Mouse (Mus musculus) hindbrain, embryonic 12.5 days (tissue): ENCODE measurements around the gene Slc52a3. TPM values are rescaled to one million over a fixed set of nuclear protein-coding genes. Genes with fewer than 3 reads are reported as not detected.

ENCODE experiments used
- ATAC-seq: fragments of 200-750 bp; cut with Nextera tagmentation; 2 replicates; pipeline ENCODE4 v1.8.0; 2017; ENCODE audit warnings: moderate TSS enrichment; ENCODE audit not compliant: low FRiP score
- H3K27ac ChIP-seq: fragments of 300-500 bp; sonication (generic); 2 replicates; pipeline ENCODE4 v1.5.1; 2016; ENCODE audit warnings: mild to moderate bottlenecking
- H3K27me3 ChIP-seq: fragments of 300-500 bp; sonication (generic); 2 replicates; pipeline ENCODE4 v1.6.1; 2016; ENCODE audit warnings: mild to moderate bottlenecking
- H3K36me3 ChIP-seq: fragments of 300-500 bp; sonication (generic); 2 replicates; pipeline ENCODE4 v1.6.1; 2016; ENCODE audit warnings: mild to moderate bottlenecking
- H3K4me1 ChIP-seq: fragments of 300-500 bp; sonication (generic); 2 replicates; pipeline ENCODE4 v1.6.1; 2016
- H3K4me2 ChIP-seq: fragments of 300-500 bp; sonication (generic); replicated peaks from 2 replicates; pipeline ENCODE4 v1.6.1; 2016; ENCODE audit warnings: mild to moderate bottlenecking
- H3K4me3 ChIP-seq: fragments of 300-500 bp; sonication (generic); 2 replicates; pipeline ENCODE4 v1.5.1; 2016; ENCODE audit warnings: mild to moderate bottlenecking
- H3K9ac ChIP-seq: fragments of 300-500 bp; sonication (generic); 2 replicates; pipeline ENCODE4 v1.6.1; 2016; ENCODE audit warnings: mild to moderate bottlenecking, moderate library complexity
- H3K9me3 ChIP-seq: fragments of 300-500 bp; sonication (generic); replicated peaks from 2 replicates; pipeline ENCODE4 v1.6.1; 2016; ENCODE audit warnings: mild to moderate bottlenecking
- WGBS: fragments of 180-500 bp; shearing (Covaris S2); methylation state at CpG from one replicate; pipeline ENCODE4 v1.1.7; 2016; 5-methylcytosine and 5-hydroxymethylcytosine counted together
- polyA plus RNA-seq: library from polyadenylated mRNA; unstranded; fragments of >200 nt; fragmentation: Nextera tagmentation; extraction: Ambion mirVana; gene quantifications from 2 replicates; pipeline ENCODE4 v1.2.1, GENCODE M21; 2016

The Slc52a3 gene
- polyA plus RNA-seq, 1 experiment from 2014 or later, result 1.5 TPM

- H3K36me3 ChIP-seq, result no peaks in the 10 kb centered on the region
- no peaks in the 10 kb centered on the region for H3K9me3 ChIP-seq
- no peak overlapping the region for H3K4me3 ChIP-seq
- no peak for ATAC-seq
- no peak overlapping the region for H3K27ac ChIP-seq
- 91% methylated on average over 15 of the region's 15 CpGs for WGBS
- H3K9ac ChIP-seq, result no peak overlapping the region
- H3K27me3 ChIP-seq, result no peaks in the 10 kb centered on the region
- H3K4me2 ChIP-seq, result no peak overlapping the region
- no peaks in the 10 kb centered on the region for H3K4me1 ChIP-seq
Observed at GRCm38 (mm10) chr2:152009061-152009779, 12.9 kb downstream of the Slc52a3 start.

DNA sequence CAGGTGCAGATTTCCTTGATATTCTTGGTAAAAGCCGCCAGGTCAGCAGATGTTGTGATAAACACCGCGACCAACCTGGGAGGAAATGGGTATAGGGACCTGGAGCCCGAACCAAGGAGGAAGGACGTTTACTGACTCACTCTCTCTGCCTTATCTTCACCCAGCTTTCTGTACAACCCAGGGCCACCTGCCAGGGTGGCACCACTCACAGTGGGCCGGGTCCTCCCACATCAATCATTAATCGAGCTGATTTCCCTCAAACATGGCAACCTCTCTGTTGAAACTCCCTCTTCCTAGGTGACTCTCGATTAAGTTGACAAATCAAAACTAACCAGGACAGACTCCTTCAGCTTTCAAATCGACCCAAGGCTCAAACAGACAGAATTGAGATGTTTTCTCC, 13.9 kb downstream of the Slc52a3 start:
- no peak overlapping the region for H3K9ac ChIP-seq
- H3K9me3 ChIP-seq, result no peaks in the 10 kb centered on the region
- no peaks in the 10 kb centered on the region for H3K4me1 ChIP-seq
- H3K27me3 ChIP-seq, result no peaks in the 10 kb centered on the region
- WGBS, result 86% methylated on average over 9 of the region's 9 CpGs
- no peak overlapping the region for H3K4me2 ChIP-seq
- no peak for ATAC-seq
- H3K27ac ChIP-seq, result no peak overlapping the region
- no peak overlapping the region for H3K4me3 ChIP-seq
- no peaks in the 10 kb centered on the region for H3K36me3 ChIP-seq

DNA sequence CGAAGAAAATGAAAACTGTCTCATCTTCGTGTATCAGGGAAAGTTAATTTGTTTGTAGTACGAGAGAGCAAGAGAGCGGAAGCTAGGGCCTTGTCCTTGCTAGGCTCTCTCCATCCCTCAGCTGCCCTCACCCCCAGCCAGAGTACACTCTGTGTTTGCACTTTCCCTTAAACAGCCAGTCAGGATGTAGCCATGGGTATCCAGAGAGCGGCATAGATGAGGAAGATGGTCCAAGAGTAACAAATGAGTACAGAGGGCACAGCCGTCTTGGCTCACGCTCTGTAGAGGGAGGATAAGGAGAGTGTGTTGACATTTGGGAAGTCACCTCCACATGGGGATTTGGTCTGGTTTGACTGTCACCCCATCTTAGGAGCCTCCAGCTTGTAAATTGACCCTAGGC, 14.3 kb downstream of the Slc52a3 start:
- no peak overlapping the region for H3K4me3 ChIP-seq
- WGBS, result 81% methylated on average over 7 of the region's 7 CpGs

DNA sequence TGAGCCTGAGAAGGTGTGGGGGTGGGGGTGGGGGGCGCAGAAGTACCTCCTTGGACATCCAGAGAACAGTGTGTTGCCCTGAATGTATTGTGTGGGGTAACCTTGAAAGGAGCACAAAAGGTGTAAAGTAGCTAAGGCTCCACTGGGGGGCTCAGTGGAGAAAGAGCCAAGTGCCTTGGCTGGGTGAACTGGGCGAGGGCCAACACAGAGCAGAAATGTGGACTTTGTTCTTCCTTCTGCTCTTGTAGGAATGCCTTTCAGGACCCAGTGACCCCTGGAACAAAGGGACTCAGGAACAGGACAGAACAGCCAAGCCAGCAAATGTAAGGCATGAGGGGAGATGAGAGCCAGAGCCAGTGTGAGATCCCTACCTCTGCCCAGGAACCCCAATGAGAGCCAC, 15.4 kb downstream of the Slc52a3 start:
- H3K9me3 ChIP-seq, result no peaks in the 10 kb centered on the region
- 57% methylated on average over 2 of the region's 2 CpGs for WGBS
- H3K27me3 ChIP-seq, result no peaks in the 10 kb centered on the region
- no peak overlapping the region for H3K9ac ChIP-seq
- H3K36me3 ChIP-seq, result no peaks in the 10 kb centered on the region
- no peaks in the 10 kb centered on the region for H3K4me1 ChIP-seq
- no peak overlapping the region for H3K4me2 ChIP-seq
- H3K4me3 ChIP-seq, result no peak overlapping the region
- 0 out of 2 replicates have a peak overlapping the region, but pooled peaks have one; percentile 4 for H3K27ac ChIP-seq
- ATAC-seq, result peak; percentile 20; the same call in 1 of the 2 replicates

More for the DNA sequence above, 14.3 kb downstream of the Slc52a3 start:
- no peak for ATAC-seq
- no peak overlapping the region for H3K4me2 ChIP-seq
- no peak overlapping the region for H3K9ac ChIP-seq
- no peak overlapping the region for H3K27ac ChIP-seq
- H3K36me3 ChIP-seq, result no peaks in the 10 kb centered on the region
- no peaks in the 10 kb centered on the region for H3K9me3 ChIP-seq
- no peaks in the 10 kb centered on the region for H3K27me3 ChIP-seq
- no peaks in the 10 kb centered on the region for H3K4me1 ChIP-seq

- no peak overlapping the region for H3K9ac ChIP-seq
- no peaks in the 10 kb centered on the region for H3K9me3 ChIP-seq
Observed at GRCm38 (mm10) chr2:152012222-152012621, 15.9 kb downstream of the Slc52a3 start.

GRCm38 (mm10) chr2:152012701-152013100, 16.4 kb downstream of the Slc52a3 start:
- no peak for ATAC-seq
- Histone ChIP-seq H3K27me3 (no peaks in the 10 kb centered on the region), H3K27ac (no peak overlapping the region), H3K9ac (no peak overlapping the region), H3K36me3 (no peaks in the 10 kb centered on the region), H3K9me3 (no peaks in the 10 kb centered on the region), H3K4me3 (no peak overlapping the region), H3K4me2 (no peak overlapping the region), H3K4me1 (no peaks in the 10 kb centered on the region)
- WGBS, result 79% methylated on average over 2 of the region's 2 CpGs

More at GRCm38 (mm10) chr2:152012222-152012621, 15.9 kb downstream of the Slc52a3 start:
- Histone ChIP-seq H3K27me3 (no peaks in the 10 kb centered on the region), H3K4me3 (no peak overlapping the region), H3K36me3 (no peaks in the 10 kb centered on the region), H3K4me2 (no peak overlapping the region), H3K4me1 (no peaks in the 10 kb centered on the region), H3K27ac (no peak overlapping the region)
- 0 out of 2 replicates have a peak, but pooled peaks have one; percentile 24 for ATAC-seq
- WGBS, result 89% methylated on average over 4 of the region's 4 CpGs

GRCm38 (mm10) chr2:152015997-152016396, 19.7 kb downstream of the Slc52a3 start:
- WGBS, result 33% methylated on average over 4 of the region's 4 CpGs
- no peak for ATAC-seq
- Histone ChIP-seq H3K9me3 (no peaks in the 10 kb centered on the region), H3K4me2 (no peak overlapping the region), H3K27ac (no peak overlapping the region), H3K36me3 (no peaks in the 10 kb centered on the region), H3K4me1 (peaks cover 10% of the 10 kb centered on the region), H3K4me3 (no peak overlapping the region), H3K9ac (no peak overlapping the region), H3K27me3 (no peaks in the 10 kb centered on the region)

GRCm38 (mm10) chr2:152016666-152017065, 20.4 kb downstream of the Slc52a3 start:
- H3K4me1 ChIP-seq, result peaks cover 10% of the 10 kb centered on the region
- H3K4me2 ChIP-seq, result no peak overlapping the region
- no peak overlapping the region for H3K27ac ChIP-seq
- H3K9ac ChIP-seq, result no peak overlapping the region
- H3K27me3 ChIP-seq, result no peaks in the 10 kb centered on the region
- H3K9me3 ChIP-seq, result no peaks in the 10 kb centered on the region
- H3K4me3 ChIP-seq, result no peak overlapping the region
- no peak for ATAC-seq
- H3K36me3 ChIP-seq, result no peaks in the 10 kb centered on the region
- WGBS, result 72% methylated on average over 9 of the region's 9 CpGs

DNA sequence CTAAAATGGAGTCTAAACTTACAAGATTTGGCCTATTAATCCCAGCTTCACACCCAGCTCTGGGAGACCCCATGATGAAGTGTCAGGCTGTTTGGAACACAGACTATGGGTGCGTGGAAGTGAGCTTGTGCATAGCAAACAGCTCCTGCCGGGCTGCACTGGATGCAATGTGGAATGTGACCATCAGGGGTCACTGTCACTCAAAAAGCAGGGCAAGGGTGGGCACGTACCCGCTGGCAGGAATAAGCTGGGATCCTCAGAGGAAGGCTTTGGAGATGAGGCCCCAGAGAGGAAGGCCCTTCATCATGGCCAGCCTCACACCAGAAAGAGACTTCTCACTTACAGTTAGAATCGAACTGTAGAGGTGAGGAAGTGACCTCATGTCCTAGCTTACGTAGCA, 23.9 kb downstream of the Slc52a3 start:
- Histone ChIP-seq H3K9me3 (peaks cover 7% of the 10 kb centered on the region; the same call in 1 of the 2 replicates), H3K4me1 (peaks cover 19% of the 10 kb centered on the region), H3K36me3 (no peaks in the 10 kb centered on the region), H3K9ac (no peak overlapping the region), H3K4me3 (no peak overlapping the region), H3K27ac (no peak overlapping the region), H3K4me2 (no peak overlapping the region), H3K27me3 (no peaks in the 10 kb centered on the region)
- ATAC-seq, result peak; percentile 29; the same call in 1 of the 2 replicates
- 27% methylated on average over 6 of the region's 6 CpGs for WGBS

DNA sequence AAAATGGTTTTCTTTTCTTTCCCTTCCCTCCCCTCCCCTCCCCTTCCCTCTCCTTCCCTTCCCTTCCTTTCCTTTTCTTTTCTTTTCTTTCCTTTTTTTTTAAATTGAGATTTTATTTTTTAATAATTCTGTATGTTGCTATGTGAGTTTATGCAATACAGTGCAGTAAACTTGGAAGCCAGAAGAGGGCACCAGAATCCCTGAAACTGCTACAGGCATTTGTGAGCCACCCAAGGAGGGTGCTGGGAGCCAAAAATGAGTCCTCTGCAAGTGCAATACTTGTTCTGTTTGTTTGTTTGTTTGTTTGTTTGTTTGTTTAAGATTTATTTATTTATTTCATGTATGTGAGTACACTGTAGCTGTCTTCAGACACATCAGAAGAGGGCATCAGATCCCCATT, 25.7 kb downstream of the Slc52a3 start:
- no peaks in the 10 kb centered on the region for H3K27me3 ChIP-seq
- no peak for ATAC-seq
- peaks cover 7% of the 10 kb centered on the region; the same call in 1 of the 2 replicates for H3K9me3 ChIP-seq
- H3K27ac ChIP-seq, result no peak overlapping the region
- H3K4me1 ChIP-seq, result peaks cover 27% of the 10 kb centered on the region
- H3K36me3 ChIP-seq, result no peaks in the 10 kb centered on the region
- no peak overlapping the region for H3K4me3 ChIP-seq
- H3K9ac ChIP-seq, result no peak overlapping the region
- no peak overlapping the region for H3K4me2 ChIP-seq

DNA sequence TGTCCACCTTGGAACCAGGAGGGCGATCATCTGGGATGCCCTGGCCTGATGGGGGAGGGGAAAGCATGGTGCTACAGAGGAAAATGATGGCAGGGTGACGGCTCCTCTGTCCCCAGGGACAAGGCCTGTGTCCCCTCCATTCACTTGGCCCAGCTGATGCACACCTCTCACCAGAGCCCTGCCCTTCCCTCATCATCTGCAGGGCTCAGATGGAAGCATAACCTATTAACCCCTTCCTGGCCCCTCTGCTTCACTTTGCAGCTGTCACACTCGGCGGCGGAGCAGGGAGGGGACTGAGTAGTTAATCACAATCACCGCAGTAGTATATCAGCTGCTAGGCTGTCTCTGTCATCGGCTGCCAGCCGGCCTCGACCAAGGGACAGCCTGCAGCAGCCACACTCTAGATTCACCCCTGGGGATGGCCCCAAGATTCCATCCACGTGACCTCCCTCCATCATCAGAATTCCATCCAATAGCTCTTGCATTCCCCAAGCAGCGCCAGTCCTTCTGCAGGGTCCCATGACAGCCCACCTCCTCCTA, 28.6 kb downstream of the Slc52a3 start:
- Histone ChIP-seq H3K4me2 (0 out of 2 replicates have a peak overlapping the region, but pooled peaks have one; percentile 16), H3K9ac (peak overlapping the region; percentile 8; the same call in 1 of the 2 replicates)
- ATAC-seq, result peak; percentile 79

GRCm38 (mm10) chr2:152029252-152030082, 33.2 kb downstream of the Slc52a3 start:
- peak; percentile 93 for ATAC-seq
- Histone ChIP-seq H3K27ac (peak overlapping the region; percentile 91), H3K4me2 (peak overlapping the region; percentile 74), H3K36me3 (no peaks in the 10 kb centered on the region), H3K9ac (peak overlapping the region; percentile 62), H3K4me3 (peak overlapping the region; percentile 54), H3K4me1 (peaks cover 27% of the 10 kb centered on the region), H3K9me3 (no peaks in the 10 kb centered on the region), H3K27me3 (peaks cover 22% of the 10 kb centered on the region)
- under 1% methylated on average over 54 of the region's 54 CpGs for WGBS

More for the DNA sequence above, 28.6 kb downstream of the Slc52a3 start:
- Histone ChIP-seq H3K27me3 (0 out of 2 replicates have a peak, but pooled peaks cover 2% of the 10 kb centered on the region), H3K36me3 (no peaks in the 10 kb centered on the region), H3K9me3 (peaks cover 7% of the 10 kb centered on the region; the same call in 1 of the 2 replicates), H3K4me3 (no peak overlapping the region), H3K4me1 (peaks cover 35% of the 10 kb centered on the region), H3K27ac (peak overlapping the region; percentile 78)
- 31% methylated on average over 11 of the region's 11 CpGs for WGBS
